Mouse (Mus musculus) limb, embryonic 15.5 days (tissue): Measurements from ENCODE around the gene Ripk3. TPM values are rescaled to one million over a fixed set of nuclear protein-coding genes. Genes with fewer than 3 reads are reported as not detected.

ENCODE experiments used
- ATAC-seq: fragments of 200-750 bp; cut with Nextera tagmentation; 2 replicates; pipeline ENCODE4 v1.8.0; 2017; ENCODE audit warnings: low read depth, moderate TSS enrichment; ENCODE audit not compliant: insufficient number of reproducible peaks, low FRiP score, low TSS enrichment
- H3K27ac ChIP-seq: fragments of 300-500 bp; sonication (generic); 2 replicates; pipeline ENCODE4 v1.5.1; 2015; ENCODE audit warnings: moderate library complexity, mild to moderate bottlenecking, inconsistent platforms
- H3K27me3 ChIP-seq: fragments of 300-500 bp; sonication (generic); 2 replicates; pipeline ENCODE4 v1.6.1; 2015; ENCODE audit warnings: inconsistent platforms
- H3K36me3 ChIP-seq: fragments of 300-500 bp; sonication (generic); 2 replicates; pipeline ENCODE4 v1.6.1; 2015; ENCODE audit warnings: inconsistent platforms
- H3K4me1 ChIP-seq: fragments of 300-500 bp; sonication (generic); 2 replicates; pipeline ENCODE4 v1.6.1; 2015; ENCODE audit warnings: inconsistent platforms
- H3K4me2 ChIP-seq: fragments of 300-500 bp; sonication (generic); 2 replicates; pipeline ENCODE4 v1.6.1; 2015; ENCODE audit warnings: mild to moderate bottlenecking, inconsistent platforms
- H3K4me3 ChIP-seq: fragments of 300-500 bp; sonication (generic); 2 replicates; pipeline ENCODE4 v1.5.1; 2015; ENCODE audit warnings: mild to moderate bottlenecking, inconsistent platforms
- H3K9ac ChIP-seq: fragments of 300-500 bp; sonication (generic); 2 replicates; pipeline ENCODE4 v1.6.1; 2015; ENCODE audit warnings: inconsistent platforms
- H3K9me3 ChIP-seq: fragments of 300-500 bp; sonication (generic); 2 replicates; pipeline ENCODE4 v1.6.1; 2016; ENCODE audit warnings: inconsistent platforms
- WGBS: fragments of 180-500 bp; shearing (Covaris S2); methylation state at CpG from one replicate; pipeline ENCODE4 v1.1.7; 2015; 5-methylcytosine and 5-hydroxymethylcytosine counted together
- polyA plus RNA-seq: library from polyadenylated mRNA; unstranded; fragments of >200 nt; fragmentation: Nextera tagmentation; extraction: Ambion mirVana; gene quantifications from 2 replicates; pipeline ENCODE4 v1.2.1, GENCODE M21; 2015

Ripk3 gene
- polyA plus RNA-seq, 1 experiment from 2014 or later, result 35.0 TPM

DNA sequence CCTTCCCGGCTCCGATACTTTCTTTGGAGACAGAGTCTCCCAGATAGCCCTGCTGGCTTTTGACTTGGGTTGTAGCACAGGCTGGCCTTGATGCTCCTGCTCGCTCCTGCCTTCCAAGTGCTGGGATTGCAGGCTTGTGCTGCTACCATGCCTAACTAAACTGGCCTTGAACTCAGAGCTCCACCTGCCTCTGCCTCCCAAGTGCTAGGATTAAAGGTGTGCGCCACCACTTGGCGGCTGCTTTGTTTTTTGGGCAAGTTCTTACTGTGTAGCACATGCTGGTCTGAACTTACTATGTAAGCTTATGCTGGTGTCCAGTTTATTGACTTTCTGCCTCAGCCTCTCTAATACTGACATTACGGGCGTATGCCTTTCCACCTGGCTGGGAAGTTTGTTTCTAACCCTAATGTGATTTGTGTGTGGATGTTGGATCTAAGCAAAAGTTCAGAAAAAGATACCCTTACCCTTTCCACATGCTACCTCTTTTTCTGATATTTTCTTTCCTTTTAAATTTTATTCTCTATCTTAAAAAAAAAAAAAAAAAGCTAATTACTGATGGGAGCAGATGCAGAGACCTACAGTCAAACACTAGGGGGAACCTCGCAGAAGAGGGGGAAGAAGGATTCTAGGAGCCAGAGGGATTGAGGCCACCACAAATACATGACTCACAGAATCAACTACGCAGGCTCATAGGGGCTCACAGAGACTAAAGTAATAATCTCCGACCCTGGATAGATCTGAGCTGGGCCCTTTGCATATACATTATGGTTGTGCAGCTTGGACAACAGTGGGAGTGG lies 41.4 kb downstream of the Ripk3 start:
- Histone ChIP-seq H3K27ac (no peak overlapping the region), H3K4me3 (peak overlapping the region; percentile 89), H3K27me3 (no peaks in the 10 kb centered on the region), H3K36me3 (peaks cover 47% of the 10 kb centered on the region), H3K9me3 (no peaks in the 10 kb centered on the region), H3K9ac (no peak overlapping the region), H3K4me1 (peaks cover 32% of the 10 kb centered on the region), H3K4me2 (peak overlapping the region; percentile 90; the same call in 1 of the 2 replicates)
- WGBS, result 88% methylated on average over 10 of the region's 10 CpGs
- no peak for ATAC-seq

GRCm38 (mm10) chr14:55745861-55746237 lies 42.8 kb downstream of the Ripk3 start:
- peak overlapping the region; percentile 89 for H3K4me3 ChIP-seq
- no peaks in the 10 kb centered on the region for H3K9me3 ChIP-seq
- peak overlapping the region; percentile 65 for H3K27ac ChIP-seq
- under 1% methylated on average over 31 of the region's 31 CpGs for WGBS
- H3K9ac ChIP-seq, result peak overlapping the region; percentile 67
- peak overlapping the region; percentile 90 for H3K4me2 ChIP-seq
- peaks cover 47% of the 10 kb centered on the region for H3K36me3 ChIP-seq
- H3K27me3 ChIP-seq, result no peaks in the 10 kb centered on the region
- H3K4me1 ChIP-seq, result peaks cover 32% of the 10 kb centered on the region
- no peak for ATAC-seq

- H3K9me3 ChIP-seq, result no peaks in the 10 kb centered on the region
- H3K36me3 ChIP-seq, result peaks cover 47% of the 10 kb centered on the region
- H3K4me3 ChIP-seq, result peak within 1 kb of the TSS; percentile 89
- peak within 1 kb of the TSS; percentile 67 for H3K9ac ChIP-seq
- WGBS, result 1% methylated on average over 48 of the region's 48 CpGs
- H3K4me2 ChIP-seq, result peak within 1 kb of the TSS; percentile 90
- H3K4me1 ChIP-seq, result peaks cover 32% of the 10 kb centered on the region
- ATAC-seq, result peak; percentile 81
- peak within 1 kb of the TSS; percentile 65 for H3K27ac ChIP-seq
- H3K27me3 ChIP-seq, result no peaks in the 10 kb centered on the region
Observed at GRCm38 (mm10) chr14:55745180-55745860, 43.3 kb downstream of the Ripk3 start, which contains the start of the genes Dhrs1 and Nop9. TSS of gene Dhrs1 (minus strand) at chr14:55745690. TSS of gene Nop9 (plus strand) at chr14:55745693.

DNA sequence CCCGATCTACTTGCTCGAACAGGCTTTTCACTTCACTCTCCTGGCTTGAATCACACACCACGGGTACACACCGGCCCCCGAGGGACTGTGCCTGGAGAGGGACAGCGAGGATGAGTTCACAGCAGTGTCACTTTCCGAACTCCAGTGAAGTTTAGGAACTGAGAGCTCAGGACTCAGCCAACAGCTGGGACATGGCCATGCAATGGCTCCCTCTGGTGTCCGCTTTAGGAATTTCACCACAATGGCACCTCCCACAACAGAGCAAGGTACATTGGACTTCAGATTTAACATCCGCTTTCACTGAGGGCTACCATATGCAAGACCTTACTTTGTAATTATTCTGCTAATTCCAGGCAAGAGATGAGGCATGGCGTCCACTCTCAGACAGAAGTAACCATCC lies 45.0 kb downstream of the Ripk3 start:
- Histone ChIP-seq H3K4me3 (peak overlapping the region; percentile 15; the same call in 1 of the 2 replicates), H3K36me3 (peaks cover 48% of the 10 kb centered on the region), H3K4me2 (peak overlapping the region; percentile 45), H3K4me1 (peaks cover 32% of the 10 kb centered on the region), H3K9me3 (no peaks in the 10 kb centered on the region), H3K27ac (no peak overlapping the region), H3K9ac (no peak overlapping the region), H3K27me3 (no peaks in the 10 kb centered on the region)
- ATAC-seq, result peak; percentile 49; the same call in 1 of the 2 replicates
- 20% methylated on average over 10 of the region's 10 CpGs for WGBS

GRCm38 (mm10) chr14:55737086-55737687 lies 51.5 kb downstream of the Ripk3 start:
- Histone ChIP-seq H3K27me3 (no peaks in the 10 kb centered on the region), H3K27ac (no peak overlapping the region), H3K9me3 (no peaks in the 10 kb centered on the region), H3K4me3 (no peak overlapping the region), H3K9ac (no peak overlapping the region), H3K4me1 (no peaks in the 10 kb centered on the region), H3K4me2 (no peak overlapping the region), H3K36me3 (peaks cover 39% of the 10 kb centered on the region)
- no peak for ATAC-seq
- 82% methylated on average over 9 of the region's 9 CpGs for WGBS

- no peak for ATAC-seq
- H3K27ac ChIP-seq, result no peak overlapping the region
- H3K27me3 ChIP-seq, result no peaks in the 10 kb centered on the region
- H3K9ac ChIP-seq, result no peak overlapping the region
- WGBS, result 75% methylated on average over 4 of the region's 4 CpGs
- peaks cover 25% of the 10 kb centered on the region for H3K36me3 ChIP-seq
- no peak overlapping the region for H3K4me3 ChIP-seq
- H3K4me2 ChIP-seq, result no peak overlapping the region
- no peaks in the 10 kb centered on the region for H3K4me1 ChIP-seq
- H3K9me3 ChIP-seq, result no peaks in the 10 kb centered on the region
Observed at GRCm38 (mm10) chr14:55735758-55736157, 52.9 kb downstream of the Ripk3 start.

- H3K4me3 ChIP-seq, result no peak overlapping the region
- H3K9ac ChIP-seq, result no peak overlapping the region
- no peak overlapping the region for H3K27ac ChIP-seq
- H3K4me1 ChIP-seq, result no peaks in the 10 kb centered on the region
- WGBS, result 69% methylated on average over 3 of the region's 3 CpGs
- H3K36me3 ChIP-seq, result peaks cover 21% of the 10 kb centered on the region
- H3K9me3 ChIP-seq, result no peaks in the 10 kb centered on the region
- no peak overlapping the region for H3K4me2 ChIP-seq
- no peaks in the 10 kb centered on the region for H3K27me3 ChIP-seq
- ATAC-seq, result no peak
Observed at GRCm38 (mm10) chr14:55735334-55735733, 53.3 kb downstream of the Ripk3 start.

Other genes with a start within 250 kb of the Ripk3 start
- 32.4 and 34.3 TPM in 2 replicates for gene Pck2, start 248.6 kb downstream of the Ripk3 start, polyA plus RNA-seq
- gene Dcaf11, start 228.9 kb downstream of the Ripk3 start, polyA plus RNA-seq, result 50.0 and 50.1 TPM in 2 replicates
- 1.3 and 1.4 TPM in 2 replicates for gene A730061H03Rik, start 228.5 kb downstream of the Ripk3 start, polyA plus RNA-seq
- 17.3 and 44.6 TPM in 2 replicates for gene Fitm1, start 213.2 kb downstream of the Ripk3 start, polyA plus RNA-seq
- gene Psme1, start 210.7 kb downstream of the Ripk3 start, polyA plus RNA-seq, result 141 and 148 TPM in 2 replicates
- 12.6 and 16.2 TPM in 2 replicates for gene Emc9, start 203.6 kb downstream of the Ripk3 start, polyA plus RNA-seq
- 239 and 241 TPM in 2 replicates for gene Psme2, start 197.8 kb downstream of the Ripk3 start, polyA plus RNA-seq
- 20.0 and 20.6 TPM in 2 replicates for gene Rnf31, start 197.2 kb downstream of the Ripk3 start, polyA plus RNA-seq
- gene Irf9, start 185.3 kb downstream of the Ripk3 start, polyA plus RNA-seq, result 13.2 and 13.7 TPM in 2 replicates
- gene Rec8, start 170.8 kb downstream of the Ripk3 start, polyA plus RNA-seq, result 3.3 TPM in 2 replicates
- 107 and 125 TPM in 2 replicates for gene Ipo4, start 152.9 kb downstream of the Ripk3 start, polyA plus RNA-seq
- 1.5 and 1.6 TPM in 2 replicates for gene Gm49378, start 151.0 kb downstream of the Ripk3 start, polyA plus RNA-seq
- 115 and 124 TPM in 2 replicates for gene Tm9sf1, start 145.1 kb downstream of the Ripk3 start, polyA plus RNA-seq
- gene Tssk4, start 138.7 kb downstream of the Ripk3 start, polyA plus RNA-seq, result 1.0 and 1.1 TPM in 2 replicates
- gene Mdp1, start 128.4 kb downstream of the Ripk3 start, polyA plus RNA-seq, result 56.0 and 58.7 TPM in 2 replicates
- gene Gmpr2, start 116.9 kb downstream of the Ripk3 start, polyA plus RNA-seq, result 61.0 and 61.1 TPM in 2 replicates
- gene Nedd8, start 116.7 kb downstream of the Ripk3 start, polyA plus RNA-seq, result 536 and 558 TPM in 2 replicates
- gene Tinf2, start 107.0 kb downstream of the Ripk3 start, polyA plus RNA-seq, result 31.5 and 33.3 TPM in 2 replicates
- gene Tgm1, start 74.9 kb downstream of the Ripk3 start, polyA plus RNA-seq, result 47.8 and 48.0 TPM in 2 replicates
- 29.4 and 31.3 TPM in 2 replicates for gene Rabggta, start 66.6 kb downstream of the Ripk3 start, polyA plus RNA-seq
- gene Dhrs1, start 43.2 kb downstream of the Ripk3 start, polyA plus RNA-seq, result 83.3 and 93.4 TPM in 2 replicates
- gene Nop9, start 43.2 kb downstream of the Ripk3 start, polyA plus RNA-seq, result 27.9 and 31.9 TPM in 2 replicates
- 0.58 and 0.74 TPM in 2 replicates for gene Cideb, start 30.4 kb downstream of the Ripk3 start, polyA plus RNA-seq
- 0.83 and 1.3 TPM in 2 replicates for gene Ltb4r2, start 27.4 kb downstream of the Ripk3 start, polyA plus RNA-seq
- 1.2 and 1.4 TPM in 2 replicates for gene Ltb4r1, start 22.9 kb downstream of the Ripk3 start, polyA plus RNA-seq
- gene Adcy4, start 4.8 kb downstream of the Ripk3 start, polyA plus RNA-seq, result 16.8 and 21.3 TPM in 2 replicates
- 89.3 and 95.9 TPM in 2 replicates for gene Nfatc4, start 34.3 kb upstream of the Ripk3 start, polyA plus RNA-seq
- 21.6 and 25.5 TPM in 2 replicates for gene Nynrin, start 65.1 kb upstream of the Ripk3 start, polyA plus RNA-seq
- 0.24 and 0.46 TPM in 2 replicates for gene Cbln3, start 95.5 kb upstream of the Ripk3 start, polyA plus RNA-seq
- gene Khnyn, start 96.1 kb upstream of the Ripk3 start, polyA plus RNA-seq, result 18.6 and 20.5 TPM in 2 replicates
- 87.1 and 91.0 TPM in 2 replicates for gene Sdr39u1, start 111.4 kb upstream of the Ripk3 start, polyA plus RNA-seq
- gene Cma1, start 155.8 kb upstream of the Ripk3 start, polyA plus RNA-seq, result 401 and 411 TPM in 2 replicates
- 1.00 and 1.0 TPM in 2 replicates for gene Cma2, start 162.1 kb upstream of the Ripk3 start, polyA plus RNA-seq
- gene Mcpt1, start 229.1 kb upstream of the Ripk3 start, polyA plus RNA-seq, result 0.14 and 0.35 TPM in 2 replicates
- gene Mcpt9, start 241.6 kb upstream of the Ripk3 start, polyA plus RNA-seq, result not detected in 2 replicates